Mouse (Mus musculus) CD4-positive, CD25-positive, alpha-beta regulatory T cell, adult 2 months (primary cell): ENCODE data around the gene Ankrd22.

Experiments
- DNase-seq: peaks from one replicate; pipeline ENCODE4 v3.0.0-alpha.2; 2012; ENCODE audit warnings: low read depth, low spot score

Gene Ankrd22

GRCm38 (mm10) chr19:34095381-34095780 is 70.5 kb downstream of the Ankrd22 start:
- DNase-seq: no peak

- no peak for DNase-seq
Observed at GRCm38 (mm10) chr19:34089011-34089680, 76.7 kb downstream of the Ankrd22 start.

- no peak for DNase-seq
Observed at GRCm38 (mm10) chr19:34078130-34078529, 87.7 kb downstream of the Ankrd22 start.

GRCm38 (mm10) chr19:34074239-34074638 is 91.6 kb downstream of the Ankrd22 start:
- no peak for DNase-seq
